Mouse (Mus musculus): ENCODE measurements around the gene Atrnl1.

GRCm38 (mm10) chr19:57768661-57769060 is 157.8 kb downstream of the Atrnl1 start:
- no peak for TF ChIP-seq CTCF (IDR thresholded peaks at IDR 0.05; ENCODE audit: extremely low read depth, insufficient read depth, low read length)
- no peak for TF ChIP-seq POLR2A (IDR thresholded peaks at IDR 0.05; ENCODE audit: extremely low read depth, insufficient read depth, low read length)
